Mouse (Mus musculus) spleen, adult 2 months (tissue): ENCODE measurements around the gene Bsn. TPM values are rescaled to one million over a fixed set of nuclear protein-coding genes. Genes with fewer than 3 reads are reported as not detected.

Experiments
- DNase-seq, 2 experiments: peaks; one replicate each; pipeline versions ENCODE4 v3.0.0 to v3.0.0-alpha.2; 2012 to 2021; ENCODE audit warnings: low spot score in 2 of 2, low read depth in 1 of 2
- H3K27ac ChIP-seq: fragments of 200-500 bp; 2 replicates; pipeline ENCODE4 v1.5.1; 2012; ENCODE audit warnings: low read length, inconsistent platforms; ENCODE audit not compliant: insufficient read depth
- H3K27me3 ChIP-seq: fragments of 200-500 bp; 2 replicates; pipeline ENCODE4 v1.6.1; 2012; ENCODE audit warnings: mild to moderate bottlenecking, moderate library complexity, low read length, inconsistent platforms; ENCODE audit not compliant: control insufficient read depth, insufficient read depth
- H3K36me3 ChIP-seq: fragments of 200-500 bp; 2 replicates; pipeline ENCODE4 v1.6.1; 2012; ENCODE audit warnings: mild to moderate bottlenecking, low read length, inconsistent platforms; ENCODE audit not compliant: control insufficient read depth, insufficient read depth
- H3K4me1 ChIP-seq: fragments of 200-500 bp; 2 replicates; pipeline ENCODE4 v1.6.1; 2011; ENCODE audit warnings: inconsistent platforms; ENCODE audit not compliant: control insufficient read depth, insufficient read depth, insufficient read length
- H3K4me3 ChIP-seq: fragments of 200-500 bp; 2 replicates; pipeline ENCODE4 v1.5.1; 2011; ENCODE audit warnings: mild to moderate bottlenecking, inconsistent platforms; ENCODE audit not compliant: insufficient read depth, insufficient read length; ENCODE audit errors: extremely low read depth
- CTCF ChIP-seq: fragments of 200-500 bp; IDR thresholded peaks from 2 replicates; pipeline ENCODE4 v1.5.1; 2011; ENCODE audit warnings: mild to moderate bottlenecking, inconsistent platforms; ENCODE audit not compliant: insufficient read depth, insufficient read length, insufficient replicate concordance; ENCODE audit errors: extremely low read depth
- POLR2A ChIP-seq: fragments of 200-500 bp; IDR thresholded peaks from 2 replicates; pipeline ENCODE4 v1.6.1; 2011; ENCODE audit warnings: low read depth, low read length, inconsistent platforms
- WGBS: fragments of 180-500 bp; shearing (Covaris S2); methylation state at CpG from one replicate; pipeline ENCODE4 v1.1.7; 2018; 5-methylcytosine and 5-hydroxymethylcytosine counted together
- polyA plus RNA-seq: library from polyadenylated mRNA; depleted of rRNA; stranded (reverse); fragments of >200 nt; gene quantifications from 2 replicates; pipeline ENCODE4 v1.2.3, GENCODE M21; 2012

Gene Bsn
- polyA plus RNA-seq, 1 experiment, result 0.57 TPM

DNA sequence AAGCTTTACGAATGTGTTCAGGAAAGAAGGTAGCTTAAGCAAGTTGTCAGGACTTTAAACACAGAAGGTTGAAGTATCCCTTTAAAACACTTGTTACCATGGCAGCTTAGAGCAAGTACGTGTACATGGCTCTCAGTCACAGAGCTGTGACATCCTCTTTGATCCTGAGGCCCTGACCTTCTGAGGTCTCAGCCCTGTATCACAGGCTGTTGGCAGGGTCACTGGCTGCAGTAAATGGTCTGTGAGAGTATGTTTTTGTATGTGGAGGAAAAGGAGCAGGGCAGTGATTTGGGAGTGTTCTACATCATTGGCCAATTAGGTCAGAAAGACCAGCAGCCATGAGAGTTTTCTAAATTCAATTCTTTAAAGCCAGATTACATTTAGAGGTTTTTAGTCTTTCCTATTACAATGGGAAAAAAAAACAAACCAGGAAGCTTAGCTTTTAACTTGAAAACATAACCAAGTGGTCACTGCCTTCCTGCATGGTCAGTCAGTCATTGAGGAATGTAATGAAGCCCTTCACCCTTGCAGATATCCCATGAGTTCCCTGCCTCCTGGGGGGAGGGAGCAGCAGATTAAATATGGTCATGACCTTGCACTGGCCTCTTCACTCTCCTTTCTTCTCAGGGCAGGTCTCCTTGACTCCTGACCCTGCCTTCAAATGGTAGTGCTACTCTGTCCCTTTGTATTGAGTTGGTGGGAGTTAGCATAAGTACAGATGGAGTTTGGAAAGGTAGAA is 37.9 kb upstream of the Bsn start:
- 80% methylated on average over 2 of the region's 2 CpGs for WGBS
- Histone ChIP-seq H3K27me3 (no peaks in the 10 kb centered on the region), H3K36me3 (no peaks in the 10 kb centered on the region), H3K4me3 (no peak overlapping the region), H3K4me1 (no peaks in the 10 kb centered on the region; the same call in 1 of the 2 replicates), H3K27ac (no peak overlapping the region)
- DNase-seq, result no peak
- no peak for TF ChIP-seq CTCF
- TF ChIP-seq POLR2A, result no peak

DNA sequence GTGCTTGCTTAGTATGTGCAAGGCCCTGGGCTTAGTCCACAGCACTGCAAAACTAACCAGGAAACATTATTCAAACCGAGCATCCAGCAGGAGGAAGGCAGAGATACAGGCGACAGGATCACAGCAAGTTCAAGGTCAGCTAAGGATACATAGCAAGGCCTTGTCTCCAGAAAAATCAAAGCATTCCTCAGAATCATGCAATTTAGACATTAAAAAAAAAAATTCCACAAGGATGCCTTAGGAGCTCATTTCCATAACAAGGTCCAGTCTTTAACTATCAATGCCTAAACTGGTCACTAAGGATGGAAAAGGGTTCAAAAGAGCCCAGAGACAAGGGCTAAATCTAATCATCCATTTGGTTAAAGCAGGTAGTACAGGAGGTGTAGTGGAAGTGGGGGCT is 35.0 kb upstream of the Bsn start:
- WGBS, result 89% methylated on average over 2 of the region's 2 CpGs
- Histone ChIP-seq H3K36me3 (no peaks in the 10 kb centered on the region), H3K27ac (no peak overlapping the region), H3K27me3 (no peaks in the 10 kb centered on the region), H3K4me1 (no peaks in the 10 kb centered on the region; the same call in 1 of the 2 replicates), H3K4me3 (no peak overlapping the region)
- no peak for DNase-seq
- TF ChIP-seq CTCF (no peak), POLR2A (no peak)

DNA sequence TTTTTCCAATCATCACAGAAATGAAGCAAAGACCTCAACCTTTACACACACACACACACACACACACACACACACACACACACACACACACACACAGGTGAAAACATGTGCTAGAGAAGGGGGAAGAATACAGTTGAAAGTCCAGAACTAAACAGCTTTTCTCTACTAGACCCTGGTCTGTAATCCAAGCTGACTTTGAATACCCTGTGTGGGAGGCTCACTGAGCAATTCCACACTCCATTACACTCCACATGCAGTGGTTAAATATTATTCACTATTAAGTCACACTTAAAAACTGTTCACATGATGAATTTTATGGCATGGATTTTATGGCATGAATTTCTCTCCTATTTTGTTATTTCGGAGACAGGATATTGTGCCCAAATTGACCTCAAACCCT is 33.4 kb upstream of the Bsn start:
- Histone ChIP-seq H3K4me1 (no peaks in the 10 kb centered on the region; the same call in 1 of the 2 replicates), H3K27ac (no peak overlapping the region), H3K4me3 (no peak overlapping the region), H3K27me3 (no peaks in the 10 kb centered on the region), H3K36me3 (no peaks in the 10 kb centered on the region)
- 95% methylated on average over 1 of the region's 1 CpGs for WGBS
- no peak for TF ChIP-seq POLR2A
- no peak for TF ChIP-seq CTCF
- DNase-seq, result no peak

DNA sequence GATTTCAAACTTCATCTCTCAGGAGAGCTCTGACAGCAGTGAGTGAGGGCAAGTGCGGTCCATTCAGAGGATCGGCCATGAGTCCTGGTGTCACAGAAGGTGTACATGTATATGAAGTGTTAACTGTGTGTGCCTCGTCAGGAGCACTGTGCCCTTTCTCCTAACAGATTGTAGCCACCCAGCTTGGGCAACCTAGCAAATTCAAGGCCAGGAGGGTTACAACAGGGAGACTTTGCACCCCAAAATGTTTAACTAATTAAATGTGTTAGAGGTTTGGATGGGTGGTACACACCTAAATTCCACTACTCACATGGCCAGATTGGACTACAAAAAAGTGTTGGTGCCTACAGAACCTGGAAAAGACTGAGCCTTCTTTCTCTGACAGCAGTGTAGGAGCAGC is 31.4 kb upstream of the Bsn start:
- H3K4me1 ChIP-seq, result peaks cover 7% of the 10 kb centered on the region; the same call in 1 of the 2 replicates
- H3K36me3 ChIP-seq, result no peaks in the 10 kb centered on the region
- DNase-seq, result no peak
- H3K27ac ChIP-seq, result no peak overlapping the region
- H3K4me3 ChIP-seq, result no peak overlapping the region
- H3K27me3 ChIP-seq, result no peaks in the 10 kb centered on the region
- 90% methylated on average over 3 of the region's 3 CpGs for WGBS
- TF ChIP-seq CTCF (no peak), POLR2A (no peak)

DNA sequence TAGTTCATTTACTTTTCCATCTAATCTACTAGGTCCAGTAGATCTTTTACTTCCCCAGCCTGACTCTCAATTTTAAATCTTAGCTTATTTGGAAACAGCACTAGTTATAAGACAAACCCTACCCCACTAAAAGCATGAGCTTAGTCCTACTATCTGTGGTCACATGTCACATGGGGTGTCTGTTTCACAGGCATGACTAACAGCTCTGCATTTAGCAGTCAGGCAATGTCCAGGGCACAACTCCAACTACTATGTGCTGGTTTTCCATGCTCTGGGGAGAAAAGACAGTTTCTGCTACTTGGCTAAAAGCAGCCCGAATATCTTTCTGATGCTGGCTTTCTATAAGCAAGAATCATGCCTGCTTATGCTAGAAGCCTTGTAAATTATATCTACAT is 30.2 kb upstream of the Bsn start:
- Histone ChIP-seq H3K27ac (no peak overlapping the region), H3K4me3 (no peak overlapping the region), H3K36me3 (peaks cover 2% of the 10 kb centered on the region; the same call in 1 of the 2 replicates), H3K4me1 (peaks cover 7% of the 10 kb centered on the region; the same call in 1 of the 2 replicates), H3K27me3 (no peaks in the 10 kb centered on the region)
- WGBS, result 94% methylated on average over 1 of the region's 1 CpGs
- DNase-seq, result no peak
- TF ChIP-seq POLR2A (no peak), CTCF (no peak)

DNA sequence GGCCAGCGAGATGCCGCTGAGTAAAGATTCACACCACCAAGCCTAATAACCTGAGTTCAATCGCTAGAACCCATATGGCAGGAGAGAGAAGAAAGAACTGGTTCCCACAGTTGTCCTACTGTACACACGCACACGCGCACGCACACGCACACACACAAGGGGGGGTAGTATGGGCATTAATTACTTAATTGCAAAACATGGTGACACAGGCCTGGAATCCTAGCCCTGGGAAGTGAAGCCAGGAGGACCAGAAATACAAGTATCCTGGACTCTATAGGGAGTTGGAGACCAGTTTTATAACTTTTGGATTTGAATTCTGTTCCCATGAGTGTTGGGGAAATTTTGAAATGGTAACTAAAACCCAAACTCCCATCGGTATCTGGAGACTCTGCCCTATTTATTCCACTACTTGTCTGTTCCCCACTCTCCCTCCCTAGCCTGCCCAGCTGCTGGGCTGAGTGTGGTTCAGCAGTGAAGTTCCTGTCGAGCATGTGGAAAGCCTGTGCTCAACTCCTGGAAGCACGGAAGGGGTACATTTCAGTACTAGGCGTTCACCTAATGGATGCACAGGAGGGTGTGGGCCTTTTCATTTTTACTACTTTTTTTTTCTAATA is 29.7 kb upstream of the Bsn start:
- H3K4me3 ChIP-seq, result no peak overlapping the region
- TF ChIP-seq POLR2A (no peak), CTCF (no peak)
- peaks cover 7% of the 10 kb centered on the region; the same call in 1 of the 2 replicates for H3K4me1 ChIP-seq
- H3K27ac ChIP-seq, result no peak overlapping the region
- 95% methylated on average over 12 of the region's 12 CpGs for WGBS
- DNase-seq, result no peak
- H3K27me3 ChIP-seq, result no peaks in the 10 kb centered on the region
- H3K36me3 ChIP-seq, result peaks cover 2% of the 10 kb centered on the region; the same call in 1 of the 2 replicates

DNA sequence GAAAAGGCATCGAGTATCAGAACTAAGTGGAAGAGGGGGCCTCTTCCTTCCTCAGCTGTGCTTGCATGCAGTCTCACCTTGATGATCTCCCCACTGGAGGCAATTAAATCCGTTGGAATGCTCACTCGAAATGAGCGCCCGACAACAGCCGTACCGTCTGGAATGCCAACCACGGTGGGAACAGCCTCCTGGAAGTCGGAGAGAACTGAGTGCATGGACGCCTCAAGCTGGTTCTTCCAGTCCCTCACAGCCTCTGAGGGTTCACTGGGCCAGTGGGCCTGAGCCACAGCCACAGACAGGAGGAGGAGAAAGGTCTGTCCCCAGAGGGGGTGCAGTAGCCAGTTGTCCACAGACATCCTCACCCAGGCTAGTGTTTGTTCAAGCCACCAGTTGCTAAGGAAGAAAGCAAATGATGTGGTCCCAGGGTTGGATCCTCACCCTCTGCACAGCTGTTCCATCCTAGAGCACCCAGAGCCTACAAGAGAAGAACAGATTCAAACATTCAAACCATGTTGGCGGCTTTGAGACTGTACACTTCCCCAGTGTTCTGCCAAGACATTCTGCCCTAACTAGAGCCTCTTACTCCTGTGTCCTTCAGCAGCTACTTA is 27.9 kb upstream of the Bsn start:
- DNase-seq, result no peak

More for the DNA sequence above, 27.9 kb upstream of the Bsn start:
- no peaks in the 10 kb centered on the region for H3K27me3 ChIP-seq
- H3K4me1 ChIP-seq, result peaks cover 7% of the 10 kb centered on the region; the same call in 1 of the 2 replicates
- H3K36me3 ChIP-seq, result peaks cover 2% of the 10 kb centered on the region; the same call in 1 of the 2 replicates
- no peak overlapping the region for H3K4me3 ChIP-seq
- WGBS, result 85% methylated on average over 11 of the region's 11 CpGs
- H3K27ac ChIP-seq, result peak overlapping the region; percentile 32
- TF ChIP-seq POLR2A, result no peak
- TF ChIP-seq CTCF, result no peak
